Mouse (Mus musculus): ENCODE measurements at regions not wholly inside any gene's neighbourhood (a gene's known extent, or its start where the extent isn't known, plus 50 kb on each side); places are given as distances from the start of the nearest gene placed in this dataset.

DNA sequence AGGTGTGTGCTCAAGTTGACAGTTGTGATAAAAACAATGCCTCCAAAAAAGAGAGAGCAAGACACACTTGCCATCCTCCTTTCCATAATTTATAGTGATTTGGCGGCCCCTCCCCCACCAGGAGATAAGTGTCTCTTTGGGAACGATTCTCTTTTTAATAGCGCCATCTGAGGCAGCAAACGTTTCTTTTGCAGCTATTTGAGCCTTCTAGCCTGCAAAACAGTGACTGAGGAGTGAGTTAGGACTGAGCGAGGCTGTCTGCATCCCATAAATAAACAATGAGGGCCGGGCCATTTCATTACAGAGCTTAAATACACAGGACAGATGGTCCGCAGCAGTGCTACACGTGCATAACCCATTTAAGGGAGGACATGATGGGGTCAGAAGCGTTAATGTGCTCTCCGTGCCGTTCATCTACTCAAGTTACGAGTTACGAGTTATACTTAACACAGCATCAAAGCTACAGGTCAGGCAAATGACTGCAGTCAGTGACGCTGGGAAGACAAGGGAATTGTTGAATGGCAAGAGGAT, 99.0 kb upstream of the Slc25a26 start:
- TF ChIP-seq CTCF (IDR thresholded peaks at IDR 0.05; ENCODE audit: insufficient read depth, low read depth, low read length) (no peak), POLR2A (IDR thresholded peaks at IDR 0.05; ENCODE audit: insufficient read depth, low read depth, low read length) (no peak)

Measured in olfactory bulb, adult 2 months (tissue).